Mouse (Mus musculus) liver, adult 2 months (tissue): Measurements from ENCODE around the gene Lrrn4cl.

Experiments
- CTCF ChIP-seq: fragments of 200-500 bp; IDR thresholded peaks from 2 replicates; pipeline ENCODE4 v1.5.1; 2011; ENCODE audit warnings: low read depth, low read length, control low read depth
- POLR2A ChIP-seq: fragments of 200-500 bp; IDR thresholded peaks from 2 replicates; pipeline ENCODE4 v1.6.1; 2011; ENCODE audit warnings: low read length, control low read depth; ENCODE audit not compliant: insufficient read depth; ENCODE audit errors: extremely low read depth

DNA sequence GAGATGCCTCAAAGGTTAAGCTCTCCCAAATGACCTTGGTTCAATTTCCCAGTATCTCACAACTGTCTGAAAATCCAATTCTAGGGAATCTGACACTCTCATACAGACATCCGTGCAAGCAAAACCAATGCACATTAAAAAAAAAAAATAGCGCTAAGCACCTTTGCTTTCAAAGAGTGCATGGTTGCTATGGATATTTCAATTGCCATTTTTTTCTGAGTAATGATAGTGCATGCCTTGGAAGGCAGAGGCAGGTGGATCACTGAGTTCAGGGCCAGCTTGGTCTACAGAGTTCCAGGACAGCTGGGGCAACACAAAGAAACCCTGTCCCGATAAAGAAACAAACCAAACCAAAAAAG is 30.4 kb downstream of the Lrrn4cl start:
- no peak for TF ChIP-seq POLR2A
- no peak for TF ChIP-seq CTCF
